In genomic region chr6:90618274-90618673, GRCm38 (mm10) we compare ENCODE assay signal across 12 mouse cellular contexts. TPM values are rescaled to one million over a fixed set of nuclear protein-coding genes. Genes with fewer than 3 reads are reported as not detected.
DNase-seq lines count a peak whose midpoint lies in the region; ATAC-seq lines count a peak whose summit lies in the region.
"Had no signal": no experiment of that assay in that cellular context is flagged by ENCODE, and none has a peak within 500 bp of the region (broad histone marks: within the 10 kb centered on the region; RNA-seq: fewer than 3 reads in every experiment).

No protein-coding gene starts in this region.

- H3K4me2 ChIP-seq in kidney, embryonic 15.5 days: no peak overlapping the region

- no peak for ATAC-seq in kidney, embryonic 15.5 days (replicated peaks; ENCODE audit: low FRiP score)
- ATAC-seq: Patski had no signal

- 0 out of 2 replicates have a peak overlapping the region, but pooled peaks have one; percentile 2 for H3K27ac ChIP-seq in kidney, embryonic 15.5 days
- peak overlapping the region; percentile 62; the same call in 1 of the 2 replicates for H3K27ac ChIP-seq in limb, embryonic 10.5 days

- WGBS in kidney, embryonic 15.5 days: 69% methylated on average over 4 of the region's 4 CpGs
- 81% methylated on average over 4 of the region's 4 CpGs for WGBS in limb, embryonic 10.5 days

- no peaks in the 10 kb centered on the region for H3K9me3 ChIP-seq in kidney, embryonic 15.5 days (replicated peaks)
- H3K9me3 ChIP-seq in limb, embryonic 10.5 days (replicated peaks): no peaks in the 10 kb centered on the region

- no peak overlapping the region for H3K4me3 ChIP-seq in kidney, embryonic 15.5 days (replicated peaks)
- no peak overlapping the region for H3K4me3 ChIP-seq in limb, embryonic 10.5 days

- no peaks in the 10 kb centered on the region for H3K36me3 ChIP-seq in kidney, embryonic 15.5 days
- H3K36me3 ChIP-seq in limb, embryonic 10.5 days: no peaks in the 10 kb centered on the region

- no peaks in the 10 kb centered on the region for H3K27me3 ChIP-seq in kidney, embryonic 15.5 days
- H3K27me3 ChIP-seq in limb, embryonic 10.5 days (ENCODE audit: low read depth, poor library complexity, severe bottlenecking): no peaks in the 10 kb centered on the region
- H3K27me3 ChIP-seq: Patski had no signal

- peaks cover 52% of the 10 kb centered on the region for H3K4me1 ChIP-seq in kidney, embryonic 15.5 days
- H3K4me1 ChIP-seq in limb, embryonic 10.5 days: peaks cover 28% of the 10 kb centered on the region; the same call in 1 of the 2 replicates

- no peak overlapping the region for H3K9ac ChIP-seq in kidney, embryonic 15.5 days

- DNase-seq in adrenal gland, adult (ENCODE audit: inconsistent age in 2 of 2, low spot score in 1 of 2): peak; percentile 10 to 32
- DNase-seq in adrenal gland, postnatal 36 days: no peak
- DNase-seq in kidney, postnatal 10 days: no peak
- no peak for DNase-seq in limb, embryonic 10.5 days (ENCODE audit: low spot score)
- peak; percentile 53 for DNase-seq in thymus, postnatal 0 days (ENCODE audit: low spot score)
- no peak for DNase-seq in ovary, postnatal 14 days (ENCODE audit: low spot score)
- no peak for DNase-seq in cerebellum, postnatal 14 days
- DNase-seq: cerebellum, postnatal 36 days; kidney, postnatal 4 days; lung, postnatal 14 days had no signal

RNA-seq across cellular contexts. Expression of gene Slc41a3, which starts 13.7 kb away (rescaled TPM):
- total RNA-seq in adrenal gland, postnatal 36 days (2021): 10 to 100 TPM; 25.5 to 70.3 TPM
- 6.2 and 7.6 TPM in 2 replicates for polyA plus RNA-seq in kidney, embryonic 15.5 days (2015; fragmentation: Nextera tagmentation; extraction: Ambion mirVana)
- 1.6 and 2.4 TPM in 2 replicates for polyA plus RNA-seq in limb, embryonic 10.5 days (2016; fragmentation: Nextera tagmentation; extraction: Ambion mirVana)
- polyA plus RNA-seq in thymus, postnatal 0 days (2015; fragmentation: Nextera tagmentation; extraction: Ambion mirVana): 5.0 and 7.5 TPM in 2 replicates

Comparison
In these comparisons a context has a peak if more than half of its experiments do, and no peak if none do; other contexts are left out.
1. DNase-seq: peak in adrenal gland, adult (2 of 2) and thymus, postnatal 0 days (single experiment); none in adrenal gland, postnatal 36 days (0 of 2), kidney, postnatal 10 days (single experiment), limb, embryonic 10.5 days (single experiment), ovary, postnatal 14 days (single experiment) and cerebellum, postnatal 14 days (0 of 2).